Mouse (Mus musculus) small intestine, adult 2 months (tissue): ENCODE measurements at regions not wholly inside any gene's neighbourhood (a gene's known extent, or its start where the extent isn't known, plus 50 kb on each side); places are given as distances from the start of the nearest gene placed in this dataset.

ENCODE experiments used
- H3K27ac ChIP-seq: fragments of 200-500 bp; 2 replicates; pipeline ENCODE4 v1.5.1; 2012; ENCODE audit warnings: low read depth, low read length, control low read depth, inconsistent platforms; ENCODE audit not compliant: insufficient read depth
- H3K27me3 ChIP-seq: fragments of 200-500 bp; 2 replicates; pipeline ENCODE4 v1.6.1; 2012; ENCODE audit warnings: mild to moderate bottlenecking, moderate library complexity, low read length, inconsistent platforms; ENCODE audit not compliant: control insufficient read depth, insufficient read depth
- H3K36me3 ChIP-seq: fragments of 200-500 bp; 2 replicates; pipeline ENCODE4 v1.6.1; 2012; ENCODE audit warnings: mild to moderate bottlenecking, low read length, control low read depth, inconsistent platforms; ENCODE audit not compliant: control insufficient read depth, insufficient read depth
- H3K4me1 ChIP-seq: fragments of 200-500 bp; 2 replicates; pipeline ENCODE4 v1.6.1; 2012; ENCODE audit warnings: low read length, inconsistent platforms, mixed read lengths; ENCODE audit not compliant: control insufficient read depth, insufficient read depth, insufficient read length
- H3K4me3 ChIP-seq: fragments of 200-500 bp; 2 replicates; pipeline ENCODE4 v1.5.1; 2012; ENCODE audit warnings: low read depth, mild to moderate bottlenecking, control low read depth, inconsistent platforms, low read length, moderate library complexity
- CTCF ChIP-seq: fragments of 200-500 bp; IDR thresholded peaks from 2 replicates; pipeline ENCODE4 v1.5.1; 2012; ENCODE audit warnings: low read depth, mild to moderate bottlenecking, control low read depth, inconsistent platforms, low read length, moderate library complexity, mixed read lengths; ENCODE audit not compliant: insufficient replicate concordance, insufficient read length; ENCODE audit errors: extremely low read depth
- POLR2A ChIP-seq: fragments of 200-500 bp; IDR thresholded peaks from 2 replicates; pipeline ENCODE4 v1.6.1; 2012; ENCODE audit warnings: low read depth, mild to moderate bottlenecking, control low read depth, inconsistent platforms, low read length, moderate library complexity
- WGBS: fragments of 180-500 bp; shearing (Covaris S2); methylation state at CpG from one replicate; pipeline ENCODE4 v1.1.7; 2018; 5-methylcytosine and 5-hydroxymethylcytosine counted together

GRCm38 (mm10) chr4:55718438-55718837 lies 186.2 kb upstream of the Klf4 start:
- Histone ChIP-seq H3K36me3 (no peaks in the 10 kb centered on the region), H3K27me3 (no peaks in the 10 kb centered on the region), H3K4me1 (peaks cover 12% of the 10 kb centered on the region), H3K4me3 (no peak overlapping the region), H3K27ac (peak overlapping the region; percentile 42; the same call in 1 of the 2 replicates)
- TF ChIP-seq POLR2A (no peak), CTCF (no peak)
- 31% methylated on average over 4 of the region's 4 CpGs for WGBS

GRCm38 (mm10) chr4:55716161-55716651 lies 183.9 kb upstream of the Klf4 start:
- H3K4me1 ChIP-seq: peaks cover 26% of the 10 kb centered on the region
- 12% methylated on average over 5 of the region's 5 CpGs for WGBS
- H3K27ac ChIP-seq: peak overlapping the region; percentile 14; the same call in 1 of the 2 replicates
- no peak for TF ChIP-seq CTCF
- no peak for TF ChIP-seq POLR2A
- no peaks in the 10 kb centered on the region for H3K27me3 ChIP-seq
- H3K36me3 ChIP-seq: no peaks in the 10 kb centered on the region
- H3K4me3 ChIP-seq: no peak overlapping the region

- WGBS: 26% methylated on average over 13 of the region's 13 CpGs
- H3K36me3 ChIP-seq: no peaks in the 10 kb centered on the region
- peaks cover 39% of the 10 kb centered on the region for H3K4me1 ChIP-seq
- no peak for TF ChIP-seq POLR2A
- TF ChIP-seq CTCF: no peak
- H3K27me3 ChIP-seq: no peaks in the 10 kb centered on the region
- H3K27ac ChIP-seq: peak overlapping the region; percentile 59
- H3K4me3 ChIP-seq: no peak overlapping the region
Observed at GRCm38 (mm10) chr4:55711500-55712341, 179.5 kb upstream of the Klf4 start.

GRCm38 (mm10) chr4:55710476-55710875 lies 178.2 kb upstream of the Klf4 start:
- Histone ChIP-seq H3K27ac (no peak overlapping the region), H3K4me1 (peaks cover 33% of the 10 kb centered on the region), H3K4me3 (no peak overlapping the region), H3K27me3 (no peaks in the 10 kb centered on the region), H3K36me3 (no peaks in the 10 kb centered on the region)
- TF ChIP-seq CTCF: no peak
- WGBS: 91% methylated on average over 5 of the region's 5 CpGs

GRCm38 (mm10) chr4:55708808-55709207 lies 176.5 kb upstream of the Klf4 start:
- no peaks in the 10 kb centered on the region for H3K36me3 ChIP-seq
- peaks cover 33% of the 10 kb centered on the region for H3K4me1 ChIP-seq
- no peak overlapping the region for H3K4me3 ChIP-seq
- TF ChIP-seq POLR2A: no peak
- no peak for TF ChIP-seq CTCF
- peak overlapping the region; percentile 86 for H3K27ac ChIP-seq
- 89% methylated on average over 2 of the region's 2 CpGs for WGBS
- H3K27me3 ChIP-seq: no peaks in the 10 kb centered on the region

- peaks cover 33% of the 10 kb centered on the region for H3K4me1 ChIP-seq
- H3K36me3 ChIP-seq: no peaks in the 10 kb centered on the region
- H3K27ac ChIP-seq: peak overlapping the region; percentile 6
- H3K4me3 ChIP-seq: no peak overlapping the region
- TF ChIP-seq POLR2A (no peak), CTCF (no peak)
- 32% methylated on average over 10 of the region's 10 CpGs for WGBS
- no peaks in the 10 kb centered on the region for H3K27me3 ChIP-seq
Observed at GRCm38 (mm10) chr4:55707916-55708315, 175.7 kb upstream of the Klf4 start.

GRCm38 (mm10) chr4:55704921-55705320 lies 172.7 kb upstream of the Klf4 start:
- Histone ChIP-seq H3K4me1 (peaks cover 20% of the 10 kb centered on the region; the same call in 1 of the 2 replicates), H3K36me3 (no peaks in the 10 kb centered on the region), H3K4me3 (no peak overlapping the region), H3K27ac (no peak overlapping the region), H3K27me3 (no peaks in the 10 kb centered on the region)
- TF ChIP-seq CTCF (no peak), POLR2A (no peak)
- 87% methylated on average over 4 of the region's 4 CpGs for WGBS
